Mouse (Mus musculus) erythroid progenitor cell, adult 5-6 weeks (primary cell): ENCODE measurements around the gene Armcx4. TPM values are rescaled to one million over a fixed set of nuclear protein-coding genes. Genes with fewer than 3 reads are reported as not detected.

Experiments
- ATAC-seq: replicated peaks from 2 replicates; pipeline ENCODE4 v1.8.0; 2016; ENCODE audit warnings: moderate number of reproducible peaks, mild to moderate bottlenecking, moderate TSS enrichment, inconsistent platforms; ENCODE audit not compliant: poor library complexity, low FRiP score, severe bottlenecking
- total RNA-seq, 2 experiments: library from RNA; stranded (forward) in 1 of 2; stranded (reverse) in 1 of 2; fragments of 150-400 nt in 1 of 2; fragments of 186-747, 209-891 nt in 1 of 2; gene quantifications; 2 replicates each; pipeline versions ENCODE4 v1.2.3 to v1.2.4; 2015 to 2017; ENCODE audit warnings: low replicate concordance in 2 of 2

Armcx4 gene
- total RNA-seq, 2 experiments from 2014 or later, result 0.15 TPM; not detected in 1

DNA sequence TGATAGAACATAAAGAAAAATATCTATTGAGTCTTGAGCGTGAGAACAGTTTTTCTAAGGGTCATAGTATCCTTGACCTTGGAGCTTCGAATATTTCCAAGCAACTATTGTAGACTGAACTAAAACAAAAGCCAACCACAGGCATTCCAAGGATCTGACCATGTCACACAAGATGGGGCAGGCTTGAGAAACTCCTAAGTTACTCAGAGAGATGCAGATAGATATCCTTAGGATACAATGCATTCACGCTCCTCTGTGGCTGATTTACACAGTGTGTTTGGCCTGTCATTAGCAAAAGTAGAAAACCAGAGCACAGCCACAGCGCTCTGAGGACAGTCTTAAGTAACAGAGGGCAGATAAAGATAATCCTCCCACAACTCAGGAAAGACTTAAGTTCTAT lies 52.8 kb downstream of the Armcx4 start:
- no peak for ATAC-seq

DNA sequence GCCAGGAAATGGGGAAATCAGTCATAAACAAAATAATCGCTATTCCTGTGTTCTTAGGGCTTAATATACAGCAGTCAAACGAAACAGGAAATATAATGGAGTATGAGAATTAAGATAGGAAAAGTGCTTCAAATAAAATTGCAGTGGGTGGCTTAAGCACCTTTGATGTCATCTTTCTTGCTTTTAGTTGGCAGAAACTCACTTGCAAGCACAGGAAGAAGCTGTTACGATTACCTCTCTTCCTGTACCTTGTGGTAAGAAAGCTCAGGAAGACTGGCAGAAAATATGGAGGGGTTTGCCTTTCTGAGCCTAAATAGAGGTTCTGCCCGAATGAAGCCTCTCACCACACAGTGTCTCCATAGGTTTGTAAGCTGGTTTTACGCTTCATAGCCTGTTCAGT lies 55.5 kb downstream of the Armcx4 start:
- ATAC-seq, result no peak

Other genes starting within 250 kb of the Armcx4 start
- not detected in 2 replicates for gene Taf7l, start 210.0 kb upstream of the Armcx4 start, total RNA-seq (2015; ENCODE audit: low replicate concordance)
- not detected in 2 replicates for gene Taf7l, start 210.0 kb upstream of the Armcx4 start, total RNA-seq (2017; ENCODE audit: low replicate concordance)
- 13.8 and 15.9 TPM in 2 replicates for gene Timm8a1, start 144.7 kb upstream of the Armcx4 start, total RNA-seq (2015; ENCODE audit: low replicate concordance)
- gene Timm8a1, start 144.7 kb upstream of the Armcx4 start, total RNA-seq (2017; ENCODE audit: low replicate concordance), result 6.4 and 12.6 TPM in 2 replicates
- gene Btk, start 102.9 kb upstream of the Armcx4 start, total RNA-seq (2015; ENCODE audit: low replicate concordance), result 18.0 and 23.4 TPM in 2 replicates
- gene Btk, start 102.9 kb upstream of the Armcx4 start, total RNA-seq (2017; ENCODE audit: low replicate concordance), result 8.9 and 12.6 TPM in 2 replicates
- 511 and 528 TPM in 2 replicates for gene Rpl36a, start 100.9 kb upstream of the Armcx4 start, total RNA-seq (2015; ENCODE audit: low replicate concordance)
- gene Rpl36a, start 100.9 kb upstream of the Armcx4 start, total RNA-seq (2017; ENCODE audit: low replicate concordance), result 549 and 1,031 TPM in 2 replicates
- gene Gla, start 85.4 kb upstream of the Armcx4 start, total RNA-seq (2015; ENCODE audit: low replicate concordance), result 1.3 TPM in 1 of 2 replicates, not detected in the other
- 1.4 and 2.1 TPM in 2 replicates for gene Gla, start 85.4 kb upstream of the Armcx4 start, total RNA-seq (2017; ENCODE audit: low replicate concordance)
- 59.8 and 69.6 TPM in 2 replicates for gene Hnrnph2, start 85.3 kb upstream of the Armcx4 start, total RNA-seq (2015; ENCODE audit: low replicate concordance)
- gene Hnrnph2, start 85.3 kb upstream of the Armcx4 start, total RNA-seq (2017; ENCODE audit: low replicate concordance), result 86.5 and 95.0 TPM in 2 replicates
- not detected in 2 replicates for gene Armcx1, start 31.4 kb downstream of the Armcx4 start, total RNA-seq (2015; ENCODE audit: low replicate concordance)
- gene Armcx1, start 31.4 kb downstream of the Armcx4 start, total RNA-seq (2017; ENCODE audit: low replicate concordance), result 0.15 and 0.39 TPM in 2 replicates
- gene Armcx6, start 64.9 kb downstream of the Armcx4 start, total RNA-seq (2015; ENCODE audit: low replicate concordance), result not detected in 2 replicates
- 0.13 TPM in 1 of 2 replicates, not detected in the other for gene Armcx6, start 64.9 kb downstream of the Armcx4 start, total RNA-seq (2017; ENCODE audit: low replicate concordance)
- gene Armcx3, start 70.1 kb downstream of the Armcx4 start, total RNA-seq (2015; ENCODE audit: low replicate concordance), result 3.6 and 4.6 TPM in 2 replicates
- 0.76 and 2.2 TPM in 2 replicates for gene Armcx3, start 70.1 kb downstream of the Armcx4 start, total RNA-seq (2017; ENCODE audit: low replicate concordance)
- 1.7 TPM in 1 of 2 replicates, not detected in the other for gene Armcx2, start 122.7 kb downstream of the Armcx4 start, total RNA-seq (2015; ENCODE audit: low replicate concordance)
- 1.4 TPM in 1 of 2 replicates, not detected in the other for gene Armcx2, start 122.7 kb downstream of the Armcx4 start, total RNA-seq (2017; ENCODE audit: low replicate concordance)